Mouse (Mus musculus) ES-Bruce4 (cell line): ENCODE measurements around the gene Atrip.

Experiments
- CTCF ChIP-seq: IDR thresholded peaks from one replicate; pipeline ENCODE4 v1.8.1; 2011; ENCODE audit warnings: low read depth, low read length
- EP300 ChIP-seq: IDR thresholded peaks from 2 replicates; pipeline ENCODE4 v1.6.1; 2011; ENCODE audit warnings: low read depth, low read length; ENCODE audit not compliant: insufficient read depth

DNA sequence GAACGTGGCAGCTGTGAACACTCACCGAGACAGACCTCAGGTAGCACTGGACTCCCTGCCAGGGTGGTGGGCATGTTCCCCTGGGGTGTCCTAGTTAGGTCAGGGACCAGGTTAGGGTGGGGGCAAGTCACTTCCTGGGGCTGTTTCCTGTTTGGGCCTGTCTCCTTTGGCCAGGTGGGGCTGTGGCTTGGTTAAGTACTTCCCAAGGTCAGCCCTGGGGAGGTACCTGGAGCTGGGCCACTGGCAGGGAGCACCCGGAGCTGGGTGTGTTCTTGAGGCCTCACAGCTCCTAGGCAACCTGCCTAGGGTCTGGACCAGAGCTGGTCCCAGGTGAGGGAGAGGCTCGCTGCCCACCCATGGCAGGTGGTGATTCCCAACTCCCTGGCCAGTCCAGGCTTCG, 45.0 kb downstream of the Atrip start:
- TF ChIP-seq EP300 (no peak), CTCF (no peak)
